Mouse (Mus musculus) layer of hippocampus, adult 6 months (tissue): ENCODE results near the gene Mllt6. TPM values are rescaled to one million over a fixed set of nuclear protein-coding genes. Genes with fewer than 3 reads are reported as not detected.

ENCODE experiments used
- long read RNA-seq, 2 experiments: library from polyadenylated mRNA; unstranded; transcript quantifications; one replicate each; pipeline ENCODE4 v2.0.0; 2019 to 2020
- microRNA-seq: library from miRNA; unstranded; fragments of <30 nt; microRNA quantifications from one replicate; pipeline ENCODE4 v1.2.0, GENCODE M21; 2020
- polyA plus RNA-seq: library from polyadenylated mRNA; unstranded; fragments of <200 nt; fragmentation: Nextera tagmentation; gene quantifications from 2 replicates; pipeline ENCODE4 v1.2.3, GENCODE M21; 2021

The Mllt6 gene
- 4.2 and 4.3 TPM in 2 replicates for polyA plus RNA-seq
- long read RNA-seq, experiment 1, partial matches to known transcripts: 3 of 23 reads
- long read RNA-seq, experiment 1, other reads (novel, unspliced or antisense): 20 of 23 reads
- long read RNA-seq, experiment 2, partial matches to known transcripts: 5 of 22 reads
- long read RNA-seq, experiment 2, other reads (novel, unspliced or antisense): 17 of 22 reads

DNA sequence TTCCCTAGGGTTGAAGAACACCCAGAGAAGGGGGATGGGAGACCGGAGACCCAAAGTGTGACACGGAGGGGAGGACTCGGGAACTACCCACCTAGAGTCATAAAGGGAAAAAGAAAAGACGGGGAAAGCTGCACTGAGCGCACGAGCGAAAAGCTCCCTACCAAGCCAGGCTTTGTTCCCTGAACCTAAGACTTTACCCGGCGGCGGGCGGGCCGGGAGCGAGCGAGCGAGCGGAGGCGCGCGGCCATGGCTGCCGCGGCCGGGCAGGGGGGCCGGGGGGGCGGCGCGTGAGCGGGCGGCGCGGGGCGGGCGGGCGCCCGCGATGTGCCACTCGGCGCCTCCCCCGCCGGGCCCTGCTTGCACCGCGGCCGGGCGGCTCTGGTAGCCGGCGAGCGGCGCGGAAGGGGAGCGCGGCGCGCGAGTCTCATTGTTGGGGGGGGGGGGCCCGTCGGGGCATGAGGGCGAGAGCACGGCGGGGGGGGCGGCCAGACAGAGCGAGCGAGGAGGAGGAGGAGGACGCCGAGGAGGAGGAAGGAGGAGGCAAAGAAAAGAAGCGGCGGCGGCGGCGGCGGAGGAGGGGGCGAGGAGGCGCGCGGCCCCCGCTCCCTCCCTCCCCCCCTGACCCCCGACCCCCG lies at the start of gene Mllt6:
Gene Mllt6 (plus strand): TSS at position 522 of the 635 bp plus-strand sequence.

DNA sequence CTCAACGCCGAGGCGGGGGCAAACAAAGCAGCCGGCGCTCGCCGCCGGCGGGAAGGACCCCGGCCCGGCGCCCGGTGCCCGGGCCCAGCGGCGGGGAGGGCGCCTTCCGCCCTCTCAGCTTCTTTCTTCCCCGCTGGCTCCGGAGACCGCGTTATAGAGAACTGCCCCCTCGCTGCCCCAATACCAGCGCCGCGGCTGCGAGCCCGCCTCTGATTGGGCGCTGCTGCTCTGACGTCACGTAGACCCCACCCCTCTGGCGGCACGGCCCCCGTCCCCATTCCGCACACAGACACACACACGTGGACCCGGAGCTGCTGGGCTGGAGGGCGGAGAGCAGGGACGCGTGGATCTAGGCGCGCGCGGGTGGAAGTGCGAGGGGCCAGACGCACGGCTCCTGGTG lies 33.6 kb upstream of the Mllt6 start, which contains the start of gene Epop:
Gene Epop (minus strand): TSS at position 127 of the 400 bp plus-strand sequence.

DNA sequence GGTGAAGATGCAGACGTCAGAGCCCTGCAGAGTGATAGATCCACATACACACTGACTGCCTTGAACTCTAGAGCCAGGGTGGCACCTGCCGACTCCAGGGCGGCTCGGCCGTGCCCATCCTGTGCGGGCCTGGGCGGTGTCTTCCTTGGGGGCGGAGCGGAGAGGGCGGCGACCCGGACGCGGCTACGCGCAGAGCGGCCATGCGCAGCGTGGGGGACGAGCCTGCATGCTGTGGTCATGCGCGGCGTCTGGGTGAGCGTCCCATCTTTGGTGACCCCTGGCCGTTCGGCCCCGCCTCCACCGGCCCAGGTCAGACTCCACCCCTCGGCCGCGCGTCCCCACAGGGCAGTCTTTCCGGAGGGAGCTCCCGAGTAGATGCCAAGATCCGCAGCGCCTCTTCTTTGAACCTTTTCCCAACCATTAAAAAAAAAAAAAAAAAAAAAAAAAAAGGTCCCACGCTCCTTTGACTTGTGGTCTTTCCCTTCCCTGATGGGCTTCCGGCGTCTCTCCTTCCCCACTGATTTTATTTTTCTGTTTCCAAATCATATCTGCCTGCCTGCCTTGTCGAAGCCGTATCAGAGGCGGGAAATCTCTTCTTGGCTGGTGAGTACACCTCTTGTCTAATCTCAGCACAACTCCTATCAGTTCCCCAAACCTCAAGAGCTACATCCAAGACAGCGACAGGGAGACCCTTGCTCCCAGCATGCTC lies 22.6 kb downstream of the Mllt6 start, which contains the start of gene Cisd3:
Gene Cisd3 (plus strand): TSS at position 214 of the 709 bp plus-strand sequence.

DNA sequence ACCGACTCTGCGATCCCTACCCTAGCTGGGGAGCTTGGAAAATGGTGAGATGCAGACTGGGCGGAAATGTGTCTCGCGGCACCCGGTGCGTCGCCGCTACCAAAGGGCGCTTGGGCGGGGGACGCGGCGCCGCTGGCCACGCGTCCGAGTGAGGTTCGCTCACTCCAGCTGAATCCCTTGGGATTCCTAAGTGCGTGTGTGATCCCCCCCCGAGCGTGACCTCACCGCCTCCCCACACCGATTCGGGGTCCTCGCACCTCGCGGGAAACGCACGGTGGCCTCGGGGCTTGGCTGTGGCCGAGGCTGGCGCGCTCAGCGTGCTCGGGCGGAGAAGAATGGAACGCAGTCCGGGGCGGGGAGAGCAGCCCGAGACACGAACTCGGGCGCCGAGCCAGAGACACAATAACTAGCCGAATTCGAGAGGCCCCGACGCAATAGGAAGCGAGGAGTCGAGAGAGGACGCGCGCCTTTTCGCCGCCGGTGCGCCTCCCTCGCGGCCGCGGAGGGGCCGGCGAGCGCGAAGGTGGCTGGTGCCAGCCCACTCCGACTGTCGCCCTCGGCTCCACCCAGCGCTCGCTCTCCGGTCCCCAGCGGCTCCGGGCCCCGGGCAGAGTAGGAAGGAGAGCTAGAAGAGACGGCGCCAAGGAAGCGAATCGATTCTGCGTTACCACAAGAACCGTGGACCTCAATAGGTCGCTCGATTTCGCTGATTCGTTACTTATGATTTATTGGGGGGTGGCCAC lies 37.0 kb downstream of the Mllt6 start, which contains the start of gene Pcgf2:
Gene Pcgf2 (minus strand): TSS at position 495 of the 743 bp plus-strand sequence.

DNA sequence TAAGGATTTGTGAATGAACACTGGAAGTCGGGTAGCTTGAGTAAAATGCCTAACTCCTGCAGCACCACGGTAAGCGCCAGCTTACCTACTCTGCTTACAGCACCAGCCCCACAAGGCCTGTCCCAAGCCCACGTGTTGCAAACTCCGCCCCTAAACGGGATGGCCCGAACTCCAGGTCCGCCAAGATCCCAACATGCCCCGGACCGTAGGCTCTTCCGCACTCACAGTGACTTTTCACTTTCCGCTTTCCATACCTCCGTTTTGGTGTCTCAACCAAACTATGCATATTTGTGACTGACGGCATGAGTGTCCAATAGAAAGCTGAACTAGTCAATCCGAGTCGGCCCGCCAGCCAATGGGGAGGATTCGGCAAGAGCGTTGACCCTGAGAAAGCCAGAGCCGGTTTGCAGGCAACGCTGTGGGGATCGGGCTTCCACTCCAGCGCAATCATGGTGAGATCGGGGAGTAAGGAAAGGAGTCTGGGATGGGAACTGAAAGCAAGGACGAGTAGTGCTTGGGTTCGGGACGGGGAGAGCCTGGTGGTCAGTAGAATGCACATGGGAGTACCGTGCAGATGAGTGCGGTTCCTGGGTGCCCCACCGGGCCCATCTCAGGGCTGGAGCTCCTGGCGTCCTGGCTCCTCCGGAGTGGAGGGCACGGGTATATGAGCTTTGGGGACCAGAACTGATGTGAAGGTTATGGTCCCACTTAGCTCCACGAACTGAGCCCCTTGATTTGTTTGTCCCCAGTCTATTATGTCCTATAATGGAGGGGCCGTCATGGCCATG lies 40.0 kb downstream of the Mllt6 start, which contains the start of gene Psmb3:
Gene Psmb3 (plus strand): TSS at position 361 of the 788 bp plus-strand sequence.

Small RNA genes within 50 kb of the gene (microRNA-seq; reads per million reads assigned to microRNA genes)
- gene Gm24158 (0.64 reads per million), gene Mir6927 (0.64 reads per million)

Other genes starting within 250 kb of the Mllt6 start
- 8.5 and 10.1 TPM in 2 replicates for gene Arhgap23, start 247.9 kb upstream of the Mllt6 start, polyA plus RNA-seq
- not detected in 2 replicates for gene 4933428G20Rik, start 163.1 kb upstream of the Mllt6 start, polyA plus RNA-seq
- 4.8 and 6.1 TPM in 2 replicates for gene Srcin1, start 87.2 kb upstream of the Mllt6 start, polyA plus RNA-seq
- 2.8 and 4.2 TPM in 2 replicates for gene Epop, start 33.7 kb upstream of the Mllt6 start, polyA plus RNA-seq
- 79.0 and 82.9 TPM in 2 replicates for gene Cisd3, start 22.4 kb downstream of the Mllt6 start, polyA plus RNA-seq
- gene Pcgf2, start 37.1 kb downstream of the Mllt6 start, polyA plus RNA-seq: 3.3 and 3.7 TPM in 2 replicates
- gene Psmb3, start 40.0 kb downstream of the Mllt6 start, polyA plus RNA-seq: 415 and 436 TPM in 2 replicates
- 2.4 and 3.1 TPM in 2 replicates for gene Pip4k2b, start 81.3 kb downstream of the Mllt6 start, polyA plus RNA-seq
- gene Cwc25, start 103.1 kb downstream of the Mllt6 start, polyA plus RNA-seq: 8.1 and 8.3 TPM in 2 replicates
- gene 1700001P01Rik, start 112.5 kb downstream of the Mllt6 start, polyA plus RNA-seq: 0.53 TPM in 1 of 2 replicates, not detected in the other
- gene Rpl23, start 119.0 kb downstream of the Mllt6 start, polyA plus RNA-seq: 631 and 670 TPM in 2 replicates
- 36.2 and 46.2 TPM in 2 replicates for gene Lasp1, start 135.6 kb downstream of the Mllt6 start, polyA plus RNA-seq
- 88.3 and 97.9 TPM in 2 replicates for gene B230217C12Rik, start 177.4 kb downstream of the Mllt6 start, polyA plus RNA-seq
- 0.77 and 1.2 TPM in 2 replicates for gene Fbxo47, start 220.7 kb downstream of the Mllt6 start, polyA plus RNA-seq